Mouse (Mus musculus) layer of hippocampus, postnatal 25 days (tissue): ENCODE data around the gene Thap12. TPM values are rescaled to one million over a fixed set of nuclear protein-coding genes. Genes with fewer than 3 reads are reported as not detected.

Source experiments
- DNase-seq, 2 experiments: peaks; one replicate each; pipeline ENCODE4 v3.0.0; 2022; ENCODE audit warnings: mixed read lengths in 2 of 2, low spot score in 1 of 2; ENCODE audit errors: extremely low spot score in 1 of 2
- total RNA-seq, 2 experiments: library from RNA; stranded (reverse); gene quantifications; 2 replicates each; pipeline ENCODE4 v1.2.3; 2021

The Thap12 gene
- total RNA-seq, 2 experiments from 2014 or later = 71.0 to 78.5 TPM

GRCm38 (mm10) chr7:98694046-98694445 lies 8.9 kb upstream of the Thap12 start:
- no peak for DNase-seq

DNA sequence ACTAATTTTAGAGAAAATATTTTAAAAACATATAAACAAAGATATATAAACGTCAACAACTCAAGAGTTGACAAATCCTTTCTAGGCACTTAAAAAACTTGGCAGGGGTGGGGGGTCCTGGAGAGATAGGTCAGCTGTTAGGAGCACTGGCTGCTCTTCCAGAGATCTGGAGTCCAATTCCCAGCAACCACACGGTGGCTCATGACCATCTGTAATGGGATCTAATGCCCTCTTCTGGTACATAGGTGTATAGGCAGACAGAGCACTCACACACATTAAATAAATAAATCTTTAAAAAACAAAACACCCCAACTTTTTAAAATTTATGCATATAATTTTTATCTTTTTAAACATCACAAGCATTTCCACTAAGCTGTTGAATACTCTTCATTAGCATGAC lies 5.4 kb upstream of the Thap12 start:
- no peak for DNase-seq

DNA sequence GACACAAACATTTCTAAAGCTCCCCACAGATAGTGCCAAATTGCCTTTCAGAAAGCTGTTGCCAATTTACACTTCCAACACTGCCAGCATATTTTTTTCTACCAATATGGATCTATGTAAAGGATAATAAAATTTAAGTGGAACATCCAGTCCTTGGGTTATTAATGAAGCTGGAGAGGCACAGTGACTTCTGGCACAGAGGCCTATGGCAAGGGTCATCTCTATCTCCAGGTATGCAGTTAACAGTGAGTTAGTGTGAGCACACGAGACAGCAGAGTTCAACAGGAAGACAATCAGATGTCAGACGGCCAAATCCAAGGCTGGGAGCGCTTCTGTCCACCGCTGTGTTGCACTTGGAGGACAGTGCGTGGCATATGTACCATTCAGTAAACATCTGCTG lies 4.9 kb upstream of the Thap12 start:
- no peak for DNase-seq

- no peak for DNase-seq
Observed at GRCm38 (mm10) chr7:98698590-98698989, 4.3 kb upstream of the Thap12 start.

DNA sequence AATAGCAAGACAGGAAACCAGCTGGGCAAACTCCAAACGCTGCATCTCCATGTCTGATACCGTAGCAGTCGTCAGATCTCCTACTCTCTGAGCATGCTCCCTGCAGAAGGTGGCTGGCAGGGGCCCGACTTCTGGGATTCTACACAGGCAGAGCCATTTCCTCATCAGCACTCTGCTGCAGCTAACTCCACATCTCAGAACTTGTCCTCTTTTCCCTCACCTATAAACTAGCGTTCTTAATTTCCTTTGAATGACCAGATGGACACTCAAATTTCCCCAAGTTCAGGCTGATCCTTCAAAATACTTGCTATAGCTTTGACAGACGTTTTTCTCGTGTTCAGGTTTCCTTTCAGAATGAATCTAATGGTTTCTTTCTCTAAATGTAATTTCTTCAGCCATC lies 1.1 kb upstream of the Thap12 start:
- DNase-seq = no peak

GRCm38 (mm10) chr7:98703365-98703881 lies 520 bp downstream of the Thap12 start:
- no peak for DNase-seq

DNA sequence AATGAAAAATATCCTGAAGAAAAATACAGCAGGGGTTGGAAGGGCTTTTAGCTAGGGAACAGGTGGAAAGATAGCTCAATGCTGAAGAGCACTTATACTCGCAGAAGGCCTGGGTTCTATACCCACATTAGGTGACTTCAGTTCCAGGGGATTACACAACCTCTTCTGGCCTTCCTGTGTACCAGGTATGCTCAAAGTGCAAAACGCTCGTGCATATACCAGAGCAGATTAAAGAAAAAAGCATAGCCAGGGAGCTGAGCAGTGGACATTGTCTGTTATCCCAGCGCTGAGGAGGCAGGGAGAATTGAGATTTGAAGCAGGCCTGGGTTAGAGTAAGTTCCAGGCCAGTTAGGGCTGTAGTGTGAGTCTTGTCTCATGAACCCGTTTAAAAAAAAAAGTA lies 1.4 kb downstream of the Thap12 start:
- DNase-seq = no peak

GRCm38 (mm10) chr7:98713661-98714060 lies 10.8 kb downstream of the Thap12 start:
- DNase-seq = no peak

- DNase-seq = no peak
Observed at GRCm38 (mm10) chr7:98717438-98717837, 14.5 kb downstream of the Thap12 start.

GRCm38 (mm10) chr7:98719761-98720160 lies 16.9 kb downstream of the Thap12 start:
- no peak for DNase-seq

DNA sequence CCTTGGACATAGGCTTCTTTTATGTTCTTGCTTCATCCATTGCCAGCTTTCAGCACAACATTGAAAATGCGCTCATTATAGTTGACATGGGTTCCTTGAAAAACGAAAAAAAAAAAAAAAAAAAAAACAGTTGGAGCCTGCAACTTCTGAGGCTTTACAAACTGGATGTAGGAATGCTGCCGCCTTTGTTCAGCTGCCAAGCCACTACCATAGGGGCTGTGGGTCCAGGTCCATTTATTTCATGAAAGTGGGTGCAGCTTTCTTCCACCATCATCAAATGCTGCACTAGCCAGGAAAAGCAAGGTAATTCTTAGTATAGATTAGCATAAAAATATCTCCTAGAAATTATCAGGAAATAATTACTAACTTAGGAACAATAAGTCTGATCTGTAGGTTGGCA lies 17.8 kb downstream of the Thap12 start:
- DNase-seq = no peak

GRCm38 (mm10) chr7:98721172-98721571 lies 18.3 kb downstream of the Thap12 start:
- no peak for DNase-seq

DNA sequence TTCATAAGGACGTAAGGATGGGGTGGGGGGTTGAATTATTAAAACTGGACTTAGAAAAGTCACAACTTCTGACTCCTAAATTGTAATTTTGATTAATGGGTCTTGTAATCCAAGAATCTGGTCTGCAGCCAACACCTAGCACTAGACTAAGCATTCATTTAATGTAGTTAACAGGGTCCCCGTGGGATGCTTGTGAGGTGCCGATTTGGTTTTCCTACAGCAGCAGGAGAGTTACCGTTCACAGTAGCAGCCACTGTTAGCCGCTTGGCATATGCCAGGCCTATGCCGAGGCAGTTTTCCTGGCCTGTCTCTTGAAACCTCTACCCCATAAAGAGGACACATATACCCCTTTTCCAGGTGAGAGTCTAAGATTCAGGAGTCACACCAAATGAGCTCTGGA lies 18.7 kb downstream of the Thap12 start:
- no peak for DNase-seq

- no peak for DNase-seq
Observed at GRCm38 (mm10) chr7:98725686-98726195, 22.8 kb downstream of the Thap12 start.

DNA sequence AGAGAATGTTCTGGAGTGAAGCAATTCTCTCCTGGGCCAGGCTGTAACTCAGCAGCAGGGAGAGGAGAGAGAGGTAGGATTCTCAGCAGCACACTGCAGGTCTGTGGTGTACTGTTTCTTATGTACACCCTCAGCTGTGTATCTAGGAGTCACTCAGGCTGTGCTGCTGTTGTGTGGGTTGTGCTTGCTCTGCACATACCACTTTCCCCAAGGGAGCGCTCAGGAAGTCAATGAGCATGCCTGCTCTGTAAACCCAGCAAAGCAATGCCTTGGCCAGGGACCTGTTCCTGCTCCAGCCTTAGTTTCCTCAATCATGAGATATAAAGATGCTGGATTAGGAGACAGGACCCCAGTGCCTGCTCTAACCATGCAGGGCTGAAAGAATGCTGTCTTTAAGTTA lies 25.1 kb downstream of the Thap12 start:
- DNase-seq = no peak

- no peak for DNase-seq
Observed at GRCm38 (mm10) chr7:98728499-98728898, 25.6 kb downstream of the Thap12 start.

DNA sequence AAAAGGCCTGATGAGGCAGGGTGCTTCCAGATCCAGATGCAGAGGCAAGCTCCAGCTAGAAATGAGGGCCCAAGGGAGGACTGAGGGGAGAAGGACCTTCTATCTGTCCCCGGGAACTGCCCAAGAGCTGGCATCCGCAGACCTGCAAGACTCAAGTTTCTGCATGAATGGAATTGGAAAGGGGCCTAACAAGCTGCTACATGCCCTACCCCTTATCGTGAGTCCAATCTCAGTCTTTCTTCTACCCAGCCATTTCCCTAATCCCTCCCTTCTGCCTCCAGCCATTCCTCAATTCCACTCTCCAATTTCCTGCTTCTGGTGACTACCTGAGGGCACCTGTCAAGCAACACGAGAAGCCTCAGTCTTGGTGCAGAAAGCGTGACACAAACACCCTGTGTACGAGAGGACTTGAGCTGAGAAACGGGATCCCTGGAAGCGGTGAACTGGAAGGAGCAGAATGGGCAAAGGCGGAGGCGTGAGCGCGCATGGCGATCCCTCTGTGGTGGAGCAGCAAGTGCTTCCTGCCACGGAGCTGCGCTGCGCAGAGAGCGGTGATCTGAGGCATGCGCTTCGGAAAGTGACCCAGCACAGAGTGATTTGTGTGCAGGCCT lies 26.9 kb downstream of the Thap12 start:
- DNase-seq = no peak

- DNase-seq = no peak
Observed at GRCm38 (mm10) chr7:98733958-98734357, 31.1 kb downstream of the Thap12 start.

DNA sequence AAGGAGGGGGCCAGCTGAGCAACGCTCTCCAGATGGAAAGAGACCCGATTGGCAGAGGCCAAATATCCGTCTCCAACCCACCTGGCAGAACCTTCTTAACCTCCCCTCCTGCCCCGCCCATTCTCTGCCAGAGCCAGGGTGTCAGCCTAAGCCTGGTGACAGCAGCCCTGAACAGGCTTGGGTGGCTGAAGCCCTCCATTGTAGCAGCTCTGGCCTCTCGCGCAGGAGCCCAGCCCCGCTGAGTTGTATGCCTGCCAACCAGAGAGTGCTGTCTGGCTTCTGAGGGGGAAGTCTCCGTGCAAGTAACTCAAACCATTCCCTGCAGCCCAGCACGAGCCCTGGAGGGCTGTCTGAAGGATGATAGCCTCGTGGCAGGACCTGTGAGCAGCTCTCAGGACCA lies 32.0 kb downstream of the Thap12 start:
- peak in 1 of 2 experiments; percentile 25 for DNase-seq

DNA sequence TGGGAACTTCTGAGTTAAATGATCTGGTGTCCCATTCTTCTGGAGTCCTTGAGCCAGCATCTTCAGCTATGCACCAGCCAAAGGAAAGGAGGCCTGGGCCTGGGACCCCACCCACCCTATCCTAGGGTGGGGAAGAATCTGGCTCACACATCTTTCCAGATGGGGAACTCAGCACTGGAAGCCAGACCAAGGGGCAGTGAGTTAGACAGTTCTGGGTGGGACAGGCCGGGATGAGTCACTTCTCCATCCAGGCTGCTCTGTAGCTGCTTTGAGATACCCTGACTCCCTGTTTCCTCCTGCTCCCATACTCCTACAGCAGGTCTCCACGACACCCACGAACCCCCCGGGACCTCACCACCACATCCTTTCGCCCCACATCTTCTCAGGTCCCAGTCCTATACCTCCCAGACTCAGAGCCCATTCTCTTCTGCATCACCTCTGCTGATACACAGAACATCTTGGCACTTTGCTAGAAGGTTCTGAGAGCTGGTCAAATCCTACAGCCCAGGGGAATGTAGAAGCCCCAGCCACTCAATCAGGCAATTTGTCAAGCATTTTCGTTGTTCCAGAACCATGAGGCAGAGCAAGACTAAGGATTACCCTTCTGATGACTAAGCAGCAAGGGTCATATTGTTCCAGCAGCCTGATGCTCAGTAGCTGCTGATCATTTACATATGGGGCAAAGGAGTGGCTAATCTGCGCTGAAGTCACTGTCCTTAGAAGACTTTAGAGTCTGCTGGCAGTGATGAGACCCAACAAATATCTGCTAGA lies 34.1 kb downstream of the Thap12 start:
- DNase-seq = no peak

DNA sequence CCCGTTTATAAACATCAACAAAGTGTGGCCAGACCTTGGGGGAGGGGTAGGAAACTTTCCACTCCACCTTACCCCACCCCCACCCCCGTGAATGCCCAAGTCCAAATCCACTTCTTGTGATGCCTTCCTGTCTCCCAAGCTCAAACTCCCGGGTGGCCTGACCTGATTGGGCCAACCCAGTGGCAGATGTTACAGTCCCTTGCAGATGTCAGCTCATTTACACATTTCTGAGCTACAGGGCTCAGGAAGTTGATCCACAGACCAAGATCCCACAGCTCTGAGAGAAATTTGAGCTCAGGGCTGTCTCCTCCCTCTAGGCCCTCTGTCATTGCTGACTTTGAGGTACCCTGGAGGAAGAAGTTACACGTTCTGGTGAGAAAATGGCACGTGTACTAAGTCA lies 37.5 kb downstream of the Thap12 start:
- DNase-seq = no peak

GRCm38 (mm10) chr7:98743312-98743711 lies 40.4 kb downstream of the Thap12 start:
- peak; percentile 56 to 75 for DNase-seq
